Mouse (Mus musculus) left cerebral cortex, adult 2 months (tissue): ENCODE data around the gene Ccnh. TPM values are rescaled to one million over a fixed set of nuclear protein-coding genes. Genes with fewer than 3 reads are reported as not detected.
A peak's percentile ranks its signal among the peaks of the same experiment; 100 is the strongest.
"Not testable (repeated sequence)": the region's sequence is repeated elsewhere in the genome, so short reads cannot be mapped to it uniquely, and the experiment has no call there.

Source experiments
- DNase-seq, 2 experiments: peaks; one replicate each; pipeline ENCODE4 v3.0.0; 2021 to 2022; ENCODE audit warnings: low spot score in 2 of 2, mixed read lengths in 1 of 2; ENCODE audit errors: extremely low spot score in 1 of 2
- H3K27ac ChIP-seq: fragments of 200-600 bp; 2 replicates; pipeline ENCODE4 v1.8.1; 2022
- H3K4me3 ChIP-seq: fragments of 200-600 bp; 2 replicates; pipeline ENCODE4 v1.8.1; 2022
- CTCF ChIP-seq: fragments of 200-600 bp; IDR thresholded peaks from 2 replicates; pipeline ENCODE4 v1.8.1; 2022; ENCODE audit warnings: antibody characterized with exemption, mild to moderate bottlenecking, moderate library complexity
- intact Hi-C: fragments of 180-260 bp; cut with DNase I; formaldehyde crosslinking; loops from one replicate; pipeline ENCODE4 v1.15.1; 2025
- long read RNA-seq, 2 experiments: library from polyadenylated mRNA; stranded (forward); transcript quantifications; one replicate each; pipeline ENCODE4 v2.0.0; 2021; ENCODE audit warnings: borderline mapping rate in 2 of 2
- total RNA-seq, 2 experiments: library from RNA; stranded (reverse); gene quantifications; 2 replicates each; pipeline ENCODE4 v1.2.3; 2021

The Ccnh gene
- total RNA-seq, result 10 to 100 TPM; 46.9 to 50.5 TPM
- long read RNA-seq, experiment 1, transcript Ccnh-201 (9 exons, 2,045 nt), result major isoform, 45 of 58 reads
- long read RNA-seq, experiment 1, partial matches to known transcripts, result 1 of 58 reads
- long read RNA-seq, experiment 1, other reads (novel, unspliced or antisense), result 7 of 58 reads
- long read RNA-seq, experiment 2, transcript Ccnh-201 (9 exons, 2,045 nt), result major isoform, 33 of 40 reads
- long read RNA-seq, experiment 2, partial matches to known transcripts, result 4 of 40 reads
- long read RNA-seq, experiment 2, other reads (novel, unspliced or antisense), result 2 of 40 reads

- no peak; the same call in 1 of the 2 replicates for TF ChIP-seq CTCF
- intact Hi-C loops, result loop anchor here (1.0 kb wide), 1 partner anchor 16 kb away; no protein-coding TSS in a partner anchor
- Histone ChIP-seq H3K4me3 (peak within 1 kb of the TSS; percentile 76), H3K27ac (peak within 1 kb of the TSS; percentile 83)
- DNase-seq, result peak; percentile 93 to 95
Observed at GRCm38 (mm10) chr13:85188903-85189643, at the start of gene Ccnh. Gene Ccnh (plus strand): TSS chr13:85189408.

DNA sequence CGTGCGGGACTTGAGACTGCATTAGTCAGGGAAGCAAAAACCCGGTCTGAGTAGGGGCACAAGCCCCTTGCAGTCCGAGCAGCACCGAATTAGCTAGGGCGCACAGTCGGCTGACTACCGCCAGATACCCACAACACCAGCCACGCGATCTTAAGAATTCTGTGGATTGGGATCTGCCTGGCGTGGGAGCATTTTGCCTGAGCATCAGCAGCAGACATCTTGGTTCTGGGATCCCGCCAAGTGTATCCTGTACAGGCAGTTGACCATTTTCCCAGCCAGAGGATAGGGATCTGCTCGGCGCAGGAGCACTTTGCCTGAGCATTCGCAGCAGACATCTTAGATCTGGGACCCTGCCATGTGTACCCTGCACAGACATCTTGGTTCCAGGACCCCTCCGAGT is 45.8 kb upstream of the Ccnh start:
- H3K4me3 ChIP-seq, intact Hi-C loops, DNase-seq, H3K27ac ChIP-seq: not testable (repeated sequence)

- intact Hi-C loops, result no loop called here
- TF ChIP-seq CTCF, result no peak
- no peak for DNase-seq
- no peak overlapping the region for H3K27ac ChIP-seq
- H3K4me3 ChIP-seq, result no peak overlapping the region
Observed at GRCm38 (mm10) chr13:85146471-85146870, 42.7 kb upstream of the Ccnh start.

DNA sequence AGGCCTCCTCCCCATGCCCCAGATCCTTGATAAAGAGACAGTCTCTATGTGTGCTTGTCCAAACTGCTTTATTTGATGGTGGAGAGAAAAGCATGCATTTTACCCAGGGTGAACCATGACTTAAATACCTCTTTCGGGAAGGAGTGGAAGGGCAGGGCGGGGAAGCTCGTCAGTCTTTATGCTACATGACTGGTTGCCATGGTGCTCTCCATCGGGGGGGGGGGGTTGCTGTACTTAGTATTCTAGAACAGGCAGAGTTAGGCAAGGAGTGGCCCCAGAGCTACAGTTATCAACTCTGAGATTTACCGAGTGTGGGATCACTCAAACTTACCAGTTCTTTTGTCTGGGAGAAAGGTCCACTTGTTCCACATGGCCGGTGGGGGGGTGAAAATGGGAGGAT is 34.5 kb upstream of the Ccnh start:
- Histone ChIP-seq H3K27ac (no peak overlapping the region), H3K4me3 (no peak overlapping the region)
- intact Hi-C loops, result no loop called here
- TF ChIP-seq CTCF, result no peak
- no peak for DNase-seq

DNA sequence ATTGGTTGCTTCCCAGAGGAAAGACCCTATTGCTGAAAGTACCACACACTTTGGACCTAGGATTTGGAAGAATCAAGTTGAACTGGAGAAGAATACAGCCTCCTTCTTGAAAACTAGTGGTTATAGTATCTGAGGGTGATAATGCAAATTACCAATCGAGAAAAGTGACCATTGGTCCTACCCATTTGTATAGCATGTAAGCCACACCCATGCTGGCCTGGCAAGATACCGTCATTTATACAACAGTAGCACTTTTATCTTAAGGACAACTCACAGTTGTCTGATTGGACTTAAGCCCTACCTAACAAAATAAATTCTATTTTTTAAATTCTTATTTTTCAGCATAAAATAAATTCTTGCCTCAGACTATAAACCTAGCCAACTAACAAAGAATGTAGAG is 29.2 kb upstream of the Ccnh start:
- Histone ChIP-seq H3K27ac (no peak overlapping the region), H3K4me3 (no peak overlapping the region)
- TF ChIP-seq CTCF, result no peak
- intact Hi-C loops, result loop anchor here (5.0 to 10.0 kb wide), 3 partner anchors 365 to 1498 kb away; no protein-coding TSS in a partner anchor
- DNase-seq, result no peak

DNA sequence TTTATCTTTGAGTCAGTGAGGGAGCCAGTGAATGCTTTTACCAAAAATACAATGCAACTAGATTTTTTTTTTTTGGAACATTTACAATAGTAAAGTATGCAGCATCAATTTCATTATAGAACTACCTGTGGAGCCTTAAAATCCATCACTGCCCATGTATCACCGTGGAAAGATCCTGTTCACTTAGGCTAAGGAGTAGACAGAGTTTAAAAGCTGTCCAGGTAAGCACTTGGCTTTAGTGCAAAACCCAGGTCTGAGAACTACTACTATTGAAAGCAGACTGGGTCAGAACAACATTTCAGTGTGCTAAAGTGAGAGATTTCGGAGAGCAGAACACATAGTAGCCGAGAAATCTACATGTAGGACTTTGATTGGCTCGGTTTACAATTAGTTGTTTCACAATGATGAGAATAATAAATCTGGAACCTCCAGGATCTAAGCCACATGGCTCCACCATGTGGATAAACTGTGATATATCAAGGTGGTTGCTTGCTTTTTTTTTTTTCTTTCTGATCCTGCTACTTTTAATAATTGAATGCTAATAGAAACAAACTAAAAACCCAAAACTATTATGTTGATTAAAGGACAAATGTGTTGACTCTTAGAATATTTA is 24.6 kb upstream of the Ccnh start:
- Histone ChIP-seq H3K27ac (no peak overlapping the region), H3K4me3 (peak overlapping the region; percentile 21; the same call in 1 of the 2 replicates)
- peak; percentile 63 for TF ChIP-seq CTCF
- intact Hi-C loops, result loop anchor here (2.0 to 10.0 kb wide), 5 partner anchors 214 to 1502 kb away; no protein-coding TSS in a partner anchor
- DNase-seq, result no peak

DNA sequence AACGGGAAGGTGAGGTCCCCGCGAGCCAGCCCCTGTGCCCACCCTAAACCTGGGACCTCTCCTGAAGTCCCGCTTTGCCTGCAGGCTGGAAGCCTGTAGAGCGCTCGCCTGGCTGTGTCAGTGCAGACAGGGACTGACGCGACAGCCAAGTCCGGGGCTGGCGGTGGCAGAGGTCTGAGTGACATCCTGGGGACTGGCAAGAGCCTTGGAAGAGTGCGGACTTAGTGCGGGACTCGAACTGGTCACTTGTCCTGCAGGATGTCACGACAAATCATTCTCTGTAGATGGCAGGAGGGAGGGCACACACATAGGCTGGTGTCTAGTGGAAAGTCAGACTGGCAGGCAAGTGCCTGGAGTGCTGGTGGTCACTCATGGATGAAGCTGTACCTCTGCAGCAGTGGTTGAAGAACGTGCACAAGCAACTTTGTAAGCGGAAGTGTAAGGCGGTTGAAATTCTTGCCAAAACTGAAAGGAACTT is 475 bp downstream of the Ccnh start:
- DNase-seq, result no peak
- H3K27ac ChIP-seq, result peak overlapping the region; percentile 83
- H3K4me3 ChIP-seq, result peak overlapping the region; percentile 76
- TF ChIP-seq CTCF, result no peak
- intact Hi-C loops, result loop anchor here (1.0 kb wide), 1 partner anchor 16 kb away; no protein-coding TSS in a partner anchor

GRCm38 (mm10) chr13:85191253-85191652 is 2.0 kb downstream of the Ccnh start:
- intact Hi-C loops, result no loop called here
- TF ChIP-seq CTCF, result no peak
- Histone ChIP-seq H3K4me3 (no peak overlapping the region), H3K27ac (no peak overlapping the region)
- DNase-seq, result no peak

DNA sequence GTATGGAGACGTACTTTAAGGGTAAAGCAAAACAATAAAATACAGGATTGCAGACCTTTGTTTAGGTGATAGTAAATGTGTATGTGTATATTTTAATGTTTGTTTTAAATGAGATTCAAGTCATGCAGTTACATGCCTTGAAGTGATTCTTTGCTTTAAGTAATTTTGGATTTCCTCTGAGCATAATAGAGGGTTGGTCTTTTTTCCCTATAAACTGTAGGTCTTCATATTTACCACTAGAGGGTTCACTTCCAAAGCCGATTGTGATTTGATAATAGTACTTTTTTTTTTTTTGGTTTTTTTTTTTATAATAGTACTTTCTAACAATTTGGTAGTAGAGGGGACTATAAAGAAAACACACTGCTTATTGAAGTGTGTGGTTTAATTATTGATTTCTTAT is 18.3 kb downstream of the Ccnh start:
- DNase-seq, result no peak
- peak; percentile 64 for TF ChIP-seq CTCF
- no peak overlapping the region for H3K27ac ChIP-seq
- no peak overlapping the region for H3K4me3 ChIP-seq
- intact Hi-C loops, result no loop called here

DNA sequence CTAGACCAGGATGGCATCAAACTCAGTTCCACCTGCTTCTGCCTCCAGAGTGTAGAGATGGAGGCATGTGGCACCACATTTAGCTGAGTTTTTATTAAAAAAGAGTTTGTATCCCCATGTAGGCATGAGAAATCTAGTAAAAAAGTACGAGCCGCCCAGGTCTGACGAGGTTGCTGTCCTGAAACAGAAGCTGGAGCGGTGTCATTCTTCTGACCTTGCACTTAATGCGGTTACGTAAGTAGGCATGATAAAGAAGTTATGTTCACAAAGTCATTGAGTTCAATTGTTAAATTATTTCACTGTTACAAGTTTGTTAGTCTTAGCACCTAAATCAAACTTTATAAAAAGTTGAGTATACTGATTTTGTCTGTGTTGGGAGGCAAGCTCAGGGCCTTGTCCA is 19.4 kb downstream of the Ccnh start:
- H3K27ac ChIP-seq, result no peak overlapping the region
- DNase-seq, result no peak
- intact Hi-C loops, result no loop called here
- TF ChIP-seq CTCF, result no peak
- no peak overlapping the region for H3K4me3 ChIP-seq

DNA sequence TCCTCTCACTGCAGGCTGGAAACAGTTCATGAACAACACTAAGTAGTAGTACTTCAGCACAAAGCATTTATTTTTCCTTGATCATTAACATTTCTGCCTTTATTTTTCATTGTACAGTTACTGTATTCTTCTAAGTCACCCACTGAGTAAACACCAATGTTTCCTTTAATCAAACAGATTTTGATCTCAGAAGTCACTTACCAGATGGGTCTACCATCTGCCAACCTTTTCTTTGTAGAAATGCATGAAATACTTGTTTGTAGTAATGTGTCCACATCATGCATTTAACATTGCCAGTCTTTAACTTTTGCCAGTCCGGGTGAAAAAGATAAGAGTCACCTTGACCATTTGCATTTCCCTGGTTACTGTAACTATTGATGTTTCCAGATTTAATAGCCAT is 21.1 kb downstream of the Ccnh start:
- H3K4me3 ChIP-seq, result no peak overlapping the region
- TF ChIP-seq CTCF, result no peak
- H3K27ac ChIP-seq, result no peak overlapping the region
- intact Hi-C loops, result no loop called here
- no peak for DNase-seq

GRCm38 (mm10) chr13:85218656-85219055 is 29.4 kb downstream of the Ccnh start:
- Histone ChIP-seq H3K4me3 (no peak overlapping the region), H3K27ac (no peak overlapping the region)
- TF ChIP-seq CTCF, result no peak
- intact Hi-C loops, result no loop called here
- DNase-seq, result no peak
